Mouse (Mus musculus): ENCODE data around the gene Taok1. TPM values are rescaled to one million over a fixed set of nuclear protein-coding genes. Genes with fewer than 3 reads are reported as not detected.

The Taok1 gene
- polyA plus RNA-seq, 1 experiment from 2014 or later = 11.8 TPM

DNA sequence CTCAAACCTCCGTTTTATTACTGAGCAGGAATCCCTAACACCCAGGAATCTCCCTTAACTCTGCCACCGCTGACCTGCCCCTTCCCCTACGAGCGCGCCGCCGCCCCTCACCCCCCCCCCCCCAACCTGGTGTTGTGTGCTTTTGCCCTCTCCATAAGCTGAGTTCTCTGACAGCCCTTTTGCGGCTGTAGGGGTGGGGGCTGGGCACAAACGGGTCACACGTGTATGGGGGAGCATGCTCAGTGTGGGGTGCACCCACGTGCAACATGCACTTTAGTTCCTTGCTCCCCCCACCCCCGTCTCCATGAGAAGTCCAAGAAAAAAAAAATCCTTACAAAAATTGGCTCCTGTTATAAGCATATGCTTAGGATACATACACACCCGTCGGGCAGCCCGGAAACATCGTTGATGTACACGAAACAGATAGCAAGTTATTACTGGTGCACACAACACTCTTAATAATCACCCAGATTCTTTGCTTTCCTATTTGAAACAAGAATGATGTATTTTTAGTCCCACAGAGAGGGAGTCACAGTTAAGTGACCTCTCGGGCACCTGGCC lies 115.2 kb downstream of the Taok1 start:
- 0% methylated on average over 13 of the region's 18 CpGs for WGBS
- no peaks in the 10 kb centered on the region for H3K9me3 ChIP-seq (ENCODE audit: control insufficient read depth, low read length)
- H3K36me3 ChIP-seq (ENCODE audit: control insufficient read depth, insufficient read depth, low read length) = no peaks in the 10 kb centered on the region
- TF ChIP-seq CTCF (IDR thresholded peaks at IDR 0.05; ENCODE audit: low read depth) (no peak), EP300 (optimal IDR thresholded peaks at IDR 0.05) (no peak)
- peak overlapping the region; percentile 95 for H3K27ac ChIP-seq (replicated peaks)
- DNase-seq (ENCODE audit: low spot score) (no peak), ATAC-seq (ENCODE audit: low FRiP score, low TSS enrichment) (no peak)
- H3K4me2 ChIP-seq (replicated peaks; ENCODE audit: low read depth) = peak overlapping the region; percentile 91
- no peaks in the 10 kb centered on the region for H3K27me3 ChIP-seq (ENCODE audit: control insufficient read depth, insufficient read depth, low read length)
- peak overlapping the region; percentile 53 for H3K4me3 ChIP-seq (ENCODE audit: low read depth, low read length)
- H3K4me1 ChIP-seq (replicated peaks; ENCODE audit: control insufficient read depth, insufficient read depth) = peaks cover 16% of the 10 kb centered on the region
- H3K9ac ChIP-seq (ENCODE audit: low read length) = peak overlapping the region; percentile 91

DNA sequence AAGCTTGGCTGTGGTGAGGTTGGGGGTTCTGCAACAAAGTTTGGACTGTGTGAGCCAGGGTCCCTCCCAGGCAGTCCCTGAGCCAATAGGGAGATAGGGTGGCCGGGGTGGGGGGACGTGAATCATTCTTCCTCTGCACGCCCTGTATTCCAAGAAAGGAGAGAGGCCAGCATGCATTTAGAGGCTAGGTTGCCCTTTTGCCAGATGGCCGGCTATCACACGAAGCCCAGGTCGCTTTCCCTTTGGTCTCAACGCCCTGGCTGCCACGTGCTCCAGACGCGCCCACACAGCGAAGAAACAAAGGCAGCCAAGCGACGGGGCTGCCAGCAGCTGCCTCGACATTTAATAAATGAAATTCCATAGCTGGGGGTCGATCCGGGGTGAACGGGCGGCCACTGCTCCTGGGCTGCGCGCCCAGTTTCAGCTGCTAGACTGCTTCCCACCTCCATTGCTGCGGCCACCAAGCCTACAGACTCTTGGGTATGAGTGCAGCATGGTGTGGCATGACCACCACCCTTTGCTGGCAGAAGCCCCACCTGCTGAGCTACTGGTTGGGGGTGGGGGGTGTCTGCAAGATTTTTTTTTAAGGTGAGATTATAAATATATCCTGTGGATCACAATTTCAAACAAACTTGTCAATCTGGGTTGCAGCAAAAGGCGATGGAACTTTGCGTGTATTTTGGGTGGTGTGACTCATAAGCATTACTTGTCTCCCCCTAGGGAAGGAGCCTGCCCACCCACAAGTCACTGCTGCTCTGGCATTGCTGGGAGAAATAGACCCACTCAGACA lies 115.9 kb downstream of the Taok1 start:
- Histone ChIP-seq H3K36me3 (ENCODE audit: control insufficient read depth, insufficient read depth, low read length) (no peaks in the 10 kb centered on the region), H3K27me3 (ENCODE audit: control insufficient read depth, insufficient read depth, low read length) (no peaks in the 10 kb centered on the region), H3K9me3 (ENCODE audit: control insufficient read depth, low read length) (no peaks in the 10 kb centered on the region), H3K9ac (ENCODE audit: low read length) (peak overlapping the region; percentile 45), H3K4me1 (replicated peaks; ENCODE audit: control insufficient read depth, insufficient read depth) (peaks cover 18% of the 10 kb centered on the region), H3K27ac (replicated peaks) (peak overlapping the region; percentile 95), H3K4me3 (ENCODE audit: low read depth, low read length) (peak overlapping the region; percentile 53), H3K4me2 (replicated peaks; ENCODE audit: low read depth) (peak overlapping the region; percentile 91)
- TF ChIP-seq CTCF (IDR thresholded peaks at IDR 0.05; ENCODE audit: low read depth) (no peak), EP300 (optimal IDR thresholded peaks at IDR 0.05) (peak; percentile 41)
- ATAC-seq (ENCODE audit: low FRiP score, low TSS enrichment) (peak; percentile 66), DNase-seq (ENCODE audit: low spot score) (peak; percentile 78)
- 1% methylated on average over 22 of the region's 23 CpGs for WGBS

DNA sequence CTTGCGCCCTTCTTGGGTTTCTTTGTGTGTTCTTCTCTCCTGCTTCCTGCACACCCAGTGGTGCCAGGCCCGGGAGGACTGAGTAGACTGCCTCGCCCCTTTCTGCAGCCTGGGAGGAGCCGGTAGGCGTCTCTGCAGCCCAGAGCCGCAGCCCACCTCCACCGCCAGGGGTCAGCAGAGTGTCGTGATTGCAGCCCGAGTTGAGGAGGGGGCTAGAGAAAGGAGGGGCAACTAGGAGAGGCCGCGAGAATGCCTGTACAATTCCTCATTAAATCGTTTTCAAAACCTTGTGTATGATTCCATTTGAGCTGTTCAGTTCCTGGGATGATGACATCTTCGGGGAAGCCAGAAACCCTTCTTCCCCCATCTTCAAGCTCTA lies 116.5 kb downstream of the Taok1 start:
- peak overlapping the region; percentile 53 for H3K4me3 ChIP-seq (ENCODE audit: low read depth, low read length)
- WGBS = 0% methylated on average over 13 of the region's 13 CpGs
- DNase-seq (ENCODE audit: low spot score) (peak; percentile 94), ATAC-seq (ENCODE audit: low FRiP score, low TSS enrichment) (peak; percentile 76)
- peak overlapping the region; percentile 91 for H3K4me2 ChIP-seq (replicated peaks; ENCODE audit: low read depth)
- peaks cover 19% of the 10 kb centered on the region for H3K4me1 ChIP-seq (replicated peaks; ENCODE audit: control insufficient read depth, insufficient read depth)
- no peak overlapping the region for H3K9ac ChIP-seq (ENCODE audit: low read length)
- H3K36me3 ChIP-seq (ENCODE audit: control insufficient read depth, insufficient read depth, low read length) = no peaks in the 10 kb centered on the region
- no peaks in the 10 kb centered on the region for H3K9me3 ChIP-seq (ENCODE audit: control insufficient read depth, low read length)
- TF ChIP-seq EP300 (optimal IDR thresholded peaks at IDR 0.05) (peak; percentile 26), CTCF (IDR thresholded peaks at IDR 0.05; ENCODE audit: low read depth) (peak; percentile 99)
- no peaks in the 10 kb centered on the region for H3K27me3 ChIP-seq (ENCODE audit: control insufficient read depth, insufficient read depth, low read length)
- H3K27ac ChIP-seq (replicated peaks) = peak overlapping the region; percentile 95

DNA sequence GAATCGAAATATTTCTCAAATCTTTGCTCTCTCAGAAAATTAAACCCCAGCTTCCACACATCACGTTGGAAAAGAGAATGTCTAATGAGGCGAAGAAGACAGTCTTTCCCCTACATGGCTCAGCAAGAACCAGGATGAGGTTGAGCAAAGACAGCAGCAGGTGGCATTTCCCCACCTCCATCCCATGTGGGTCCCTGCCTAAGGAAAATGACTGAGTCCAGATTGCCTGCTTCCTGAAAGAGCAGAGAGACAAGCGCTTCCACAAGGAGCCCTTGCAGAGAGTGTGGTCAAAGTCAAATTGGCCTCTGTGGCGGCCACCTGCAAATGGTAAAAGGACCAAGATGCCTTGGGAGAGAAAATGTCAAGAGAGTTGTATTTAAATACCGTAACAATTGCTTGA lies 117.2 kb downstream of the Taok1 start:
- H3K4me1 ChIP-seq (replicated peaks; ENCODE audit: control insufficient read depth, insufficient read depth) = peaks cover 19% of the 10 kb centered on the region

DNA sequence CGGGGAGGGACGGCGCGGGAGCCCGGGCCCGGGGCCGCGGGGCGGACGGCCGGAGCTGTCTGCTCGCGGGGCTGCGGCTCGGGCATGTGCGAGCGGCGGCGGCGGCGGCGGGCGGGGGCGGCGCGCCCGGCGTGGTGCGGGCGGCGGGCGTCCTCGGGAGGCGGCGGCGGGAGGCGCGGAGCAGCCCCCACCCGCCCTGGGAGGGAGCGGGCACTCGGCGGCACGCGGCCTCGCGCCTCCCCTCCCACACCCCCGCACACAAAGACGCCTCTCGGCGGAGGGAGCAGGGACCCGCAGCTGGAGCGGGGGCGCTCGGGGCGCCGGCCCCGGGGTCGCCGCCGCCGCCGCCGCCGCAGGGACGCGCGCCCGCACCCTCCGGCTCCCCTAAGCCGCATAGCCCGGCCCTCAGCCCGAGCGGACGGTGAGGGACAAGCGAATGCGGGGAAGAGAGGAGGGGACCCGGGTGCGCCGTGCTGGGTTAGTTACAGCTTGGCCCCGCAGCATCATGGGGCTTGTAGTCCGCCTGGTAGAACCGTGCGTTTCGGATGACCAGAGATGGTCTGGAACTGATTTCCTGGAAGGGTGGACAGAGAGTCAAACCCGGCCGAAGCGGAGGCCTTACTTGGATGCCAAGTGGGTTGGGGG lies 117.9 kb downstream of the Taok1 start, which contains the start of gene Ankrd13b:
TSS of gene Ankrd13b (minus strand) at position 88 of the 645 bp plus-strand sequence.
- peak; percentile 70 for DNase-seq (ENCODE audit: low spot score)
- Histone ChIP-seq H3K27me3 (ENCODE audit: control insufficient read depth, insufficient read depth, low read length) (no peaks in the 10 kb centered on the region), H3K4me2 (replicated peaks; ENCODE audit: low read depth) (peak within 1 kb of the TSS; percentile 97), H3K4me1 (replicated peaks; ENCODE audit: control insufficient read depth, insufficient read depth) (peaks cover 19% of the 10 kb centered on the region), H3K4me3 (ENCODE audit: low read depth, low read length) (peak within 1 kb of the TSS; percentile 77), H3K9me3 (ENCODE audit: control insufficient read depth, low read length) (no peaks in the 10 kb centered on the region), H3K9ac (ENCODE audit: low read length) (peak within 1 kb of the TSS; percentile 76), H3K27ac (replicated peaks) (peak within 1 kb of the TSS; percentile 95), H3K36me3 (ENCODE audit: control insufficient read depth, insufficient read depth, low read length) (no peaks in the 10 kb centered on the region)
- no peak for ATAC-seq (ENCODE audit: low FRiP score, low TSS enrichment)
- no peak for TF ChIP-seq EP300 (optimal IDR thresholded peaks at IDR 0.05)
- no peak for TF ChIP-seq CTCF (IDR thresholded peaks at IDR 0.05; ENCODE audit: low read depth)
- WGBS = under 1% methylated on average over 54 of the region's 87 CpGs

More for the DNA sequence above, 117.2 kb downstream of the Taok1 start:
- H3K36me3 ChIP-seq (ENCODE audit: control insufficient read depth, insufficient read depth, low read length) = no peaks in the 10 kb centered on the region
- H3K27me3 ChIP-seq (ENCODE audit: control insufficient read depth, insufficient read depth, low read length) = no peaks in the 10 kb centered on the region
- ATAC-seq (ENCODE audit: low FRiP score, low TSS enrichment) (no peak), DNase-seq (ENCODE audit: low spot score) (no peak)
- no peaks in the 10 kb centered on the region for H3K9me3 ChIP-seq (ENCODE audit: control insufficient read depth, low read length)
- TF ChIP-seq EP300 (optimal IDR thresholded peaks at IDR 0.05) = no peak
- TF ChIP-seq CTCF (IDR thresholded peaks at IDR 0.05; ENCODE audit: low read depth) = no peak
- peak overlapping the region; percentile 95 for H3K27ac ChIP-seq (replicated peaks)
- 0 out of 2 replicates have a peak overlapping the region, but pooled peaks have one; percentile 9 for H3K9ac ChIP-seq (ENCODE audit: low read length)
- 68% methylated on average over 6 of the region's 6 CpGs for WGBS
- H3K4me3 ChIP-seq (ENCODE audit: low read depth, low read length) = no peak overlapping the region
- H3K4me2 ChIP-seq (replicated peaks; ENCODE audit: low read depth) = peak overlapping the region; percentile 91; the same call in 1 of the 2 replicates

Data from stomach, postnatal 0 days (tissue).